In genomic region chr7:118143602-118144001, GRCm38 (mm10) we compare ENCODE assay signal across 13 mouse cellular contexts.
"Had no signal": no experiment of that assay in that cellular context is flagged by ENCODE, and none has a peak within 500 bp of the region (broad histone marks: within the 10 kb centered on the region; RNA-seq: fewer than 3 reads in every experiment).

No protein-coding gene starts in this region.

- H3K4me3 ChIP-seq: intestine, embryonic 15.5 days; limb, embryonic 13.5 days; midbrain, embryonic 13.5 days; stomach, embryonic 15.5 days had no signal

- H3K9me3 ChIP-seq: intestine, embryonic 15.5 days; limb, embryonic 13.5 days; midbrain, embryonic 13.5 days; stomach, embryonic 15.5 days had no signal

- ATAC-seq: intestine, embryonic 15.5 days; midbrain, embryonic 13.5 days had no signal

- H3K27ac ChIP-seq: intestine, embryonic 15.5 days; limb, embryonic 13.5 days; midbrain, embryonic 13.5 days; stomach, embryonic 15.5 days had no signal

- H3K9ac ChIP-seq: intestine, embryonic 15.5 days; limb, embryonic 13.5 days; midbrain, embryonic 13.5 days; stomach, embryonic 15.5 days had no signal

- H3K4me2 ChIP-seq: intestine, embryonic 15.5 days; limb, embryonic 13.5 days; midbrain, embryonic 13.5 days; stomach, embryonic 15.5 days had no signal

- DNase-seq: kidney, adult 18-20 months; kidney, postnatal 10 days; kidney, postnatal 4 days; left cerebral cortex, postnatal 4 days; lung, adult 18-20 months; lung, postnatal 36 days; right cerebral cortex, postnatal 4 days; thymus, adult 2 months; thymus, postnatal 25 days had no signal

- H3K27me3 ChIP-seq: intestine, embryonic 15.5 days; limb, embryonic 13.5 days; midbrain, embryonic 13.5 days; stomach, embryonic 15.5 days had no signal

- H3K4me1 ChIP-seq: intestine, embryonic 15.5 days; limb, embryonic 13.5 days; midbrain, embryonic 13.5 days; stomach, embryonic 15.5 days had no signal
